Mouse (Mus musculus) heart, embryonic 13.5 days (tissue): Measurements from ENCODE around the gene Ptn. TPM values are rescaled to one million over a fixed set of nuclear protein-coding genes. Genes with fewer than 3 reads are reported as not detected.

Source experiments
- ATAC-seq: fragments of 200-750 bp; cut with Nextera tagmentation; 2 replicates; pipeline ENCODE4 v1.8.0; 2017; ENCODE audit warnings: moderate TSS enrichment; ENCODE audit not compliant: insufficient number of reproducible peaks, low FRiP score, low TSS enrichment; ENCODE audit errors: extremely low read depth
- H3K27ac ChIP-seq: fragments of 300-500 bp; sonication (generic); replicated peaks from 2 replicates; pipeline ENCODE4 v1.5.1; 2015; ENCODE audit warnings: moderate library complexity, mild to moderate bottlenecking, inconsistent platforms
- H3K27me3 ChIP-seq: fragments of 300-500 bp; sonication (generic); replicated peaks from 2 replicates; pipeline ENCODE4 v1.6.1; 2015; ENCODE audit warnings: mild to moderate bottlenecking, inconsistent platforms
- H3K36me3 ChIP-seq: fragments of 300-500 bp; sonication (generic); 2 replicates; pipeline ENCODE4 v1.6.1; 2015; ENCODE audit warnings: mild to moderate bottlenecking, inconsistent platforms
- H3K4me1 ChIP-seq: fragments of 300-500 bp; sonication (generic); 2 replicates; pipeline ENCODE4 v1.6.1; 2015; ENCODE audit warnings: inconsistent platforms
- H3K4me2 ChIP-seq: fragments of 300-500 bp; sonication (generic); 2 replicates; pipeline ENCODE4 v1.6.1; 2015; ENCODE audit warnings: inconsistent platforms, mild to moderate bottlenecking, moderate library complexity
- H3K4me3 ChIP-seq: fragments of 300-500 bp; sonication (generic); 2 replicates; pipeline ENCODE4 v1.5.1; 2015; ENCODE audit warnings: moderate library complexity, mild to moderate bottlenecking, inconsistent platforms
- H3K9ac ChIP-seq: fragments of 300-500 bp; sonication (generic); 2 replicates; pipeline ENCODE4 v1.6.1; 2015; ENCODE audit warnings: inconsistent platforms, mild to moderate bottlenecking, moderate library complexity
- H3K9me3 ChIP-seq: fragments of 300-500 bp; sonication (generic); 2 replicates; pipeline ENCODE4 v1.6.1; 2016; ENCODE audit warnings: inconsistent platforms
- WGBS: fragments of 180-500 bp; shearing (Covaris S2); methylation state at CpG from one replicate; pipeline ENCODE4 v1.1.7; 2015; ENCODE audit warnings: mixed read lengths; 5-methylcytosine and 5-hydroxymethylcytosine counted together
- polyA plus RNA-seq: library from polyadenylated mRNA; unstranded; fragments of >200 nt; fragmentation: Nextera tagmentation; extraction: Ambion mirVana; gene quantifications from 2 replicates; pipeline ENCODE4 v1.2.1, GENCODE M21; 2015

Gene Ptn
- polyA plus RNA-seq: 328 and 358 TPM in 2 replicates

- under 1% methylated on average over 15 of the region's 15 CpGs for WGBS
- Histone ChIP-seq H3K9ac (peak within 1 kb of the TSS; percentile 89), H3K36me3 (peaks cover 10% of the 10 kb centered on the region), H3K9me3 (no peaks in the 10 kb centered on the region), H3K27ac (peak within 1 kb of the TSS; percentile 89), H3K4me3 (peak within 1 kb of the TSS; percentile 74), H3K4me2 (peak within 1 kb of the TSS; percentile 82), H3K4me1 (peaks cover 24% of the 10 kb centered on the region), H3K27me3 (no peaks in the 10 kb centered on the region)
- ATAC-seq: peak; percentile 19; the same call in 1 of the 2 replicates
These were observed at the start of gene Ptn for GRCm38 (mm10) chr6:36809747-36810285. Gene Ptn (minus strand): TSS chr6:36810220.

DNA sequence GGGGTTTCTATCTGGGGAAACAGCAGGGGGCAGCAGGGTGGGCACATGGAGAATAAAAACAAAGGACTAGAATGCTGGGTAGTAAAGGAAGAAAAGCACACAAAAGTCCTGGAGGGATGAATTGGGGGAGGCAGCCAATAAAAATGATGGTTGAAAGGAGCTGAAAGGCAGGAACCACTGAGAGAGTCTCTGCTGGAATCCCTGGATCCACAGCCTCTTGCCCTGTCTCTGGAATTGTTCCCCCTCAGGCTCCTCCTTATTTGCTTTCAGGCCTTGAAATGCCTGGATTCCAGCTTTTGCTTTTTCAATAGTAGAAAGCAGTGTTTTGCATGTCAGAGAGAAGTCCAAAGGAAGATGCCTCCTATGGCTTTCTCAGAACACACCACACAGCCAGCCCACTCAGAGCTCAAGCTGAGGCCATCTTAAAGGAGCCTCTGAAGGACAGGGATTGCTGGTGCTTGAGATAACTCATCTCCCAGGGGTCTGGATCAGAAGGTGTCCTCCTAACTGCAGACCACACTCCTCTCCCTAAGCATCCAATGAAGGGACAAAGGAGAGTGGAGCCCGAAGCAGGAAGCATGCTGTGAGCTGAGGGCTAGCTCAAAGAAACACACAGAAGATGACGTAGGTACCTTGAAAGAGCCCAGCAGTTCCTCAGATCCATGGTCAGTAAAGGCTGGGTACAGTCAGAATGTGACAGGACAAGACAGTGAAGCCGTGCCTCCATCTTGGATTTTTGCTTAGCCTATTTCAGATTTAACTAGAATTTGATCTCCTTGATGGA is 48.4 kb upstream of the Ptn start:
- H3K9me3 ChIP-seq: no peaks in the 10 kb centered on the region
- WGBS: 83% methylated on average over 3 of the region's 3 CpGs
- ATAC-seq: no peak
- H3K27ac ChIP-seq: 0 out of 2 replicates have a peak overlapping the region, but pooled peaks have one; percentile 33
- no peak overlapping the region for H3K4me3 ChIP-seq
- H3K36me3 ChIP-seq: no peaks in the 10 kb centered on the region
- H3K27me3 ChIP-seq: no peaks in the 10 kb centered on the region
- H3K9ac ChIP-seq: no peak overlapping the region
- H3K4me2 ChIP-seq: no peak overlapping the region
- no peaks in the 10 kb centered on the region for H3K4me1 ChIP-seq

- Histone ChIP-seq H3K27me3 (no peaks in the 10 kb centered on the region), H3K27ac (0 out of 2 replicates have a peak overlapping the region, but pooled peaks have one; percentile 33), H3K4me1 (no peaks in the 10 kb centered on the region), H3K4me3 (no peak overlapping the region), H3K9me3 (no peaks in the 10 kb centered on the region), H3K36me3 (no peaks in the 10 kb centered on the region), H3K9ac (no peak overlapping the region), H3K4me2 (no peak overlapping the region)
- ATAC-seq: no peak
- WGBS: 48% methylated on average over 6 of the region's 6 CpGs
These were observed 47.7 kb upstream of the Ptn start for GRCm38 (mm10) chr6:36857627-36858257.

DNA sequence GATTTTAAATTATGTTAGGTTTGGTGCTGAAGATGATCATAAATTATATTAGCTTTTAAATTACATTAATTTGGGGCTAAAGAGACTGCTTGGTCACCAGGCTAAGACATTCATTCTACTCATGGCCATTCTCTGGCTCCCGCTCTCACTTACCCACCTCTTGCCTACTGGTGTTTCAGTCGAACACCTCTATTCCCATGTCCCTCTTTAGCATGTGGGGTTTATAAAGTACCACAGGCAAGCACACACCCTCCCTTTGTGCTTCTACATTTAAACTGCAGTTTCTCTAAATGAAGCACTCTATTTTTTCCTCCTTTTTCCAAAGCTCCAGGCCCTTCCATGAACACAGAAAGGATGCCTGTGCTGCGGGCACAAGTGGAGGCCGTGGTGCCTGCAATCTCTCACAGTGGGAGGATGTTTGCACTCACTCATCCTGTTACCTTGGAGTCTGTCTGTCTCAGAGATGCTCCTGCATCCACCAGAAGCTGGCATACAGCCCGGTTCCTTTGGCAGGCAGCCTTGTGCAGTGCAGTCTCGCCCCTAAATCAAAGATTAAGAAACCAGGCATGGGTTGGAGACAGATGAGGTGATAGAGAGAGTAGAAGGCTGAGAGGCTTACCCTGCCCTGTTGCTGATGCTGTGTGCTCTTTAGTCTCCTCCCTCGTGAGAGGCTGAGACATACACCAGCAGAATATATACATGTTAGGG is 40.6 kb upstream of the Ptn start:
- H3K4me1 ChIP-seq: peaks cover 9% of the 10 kb centered on the region
- whole genome bisulfite sequencing: 56% methylated on average over 7 of the region's 7 CpGs
- H3K4me3 ChIP-seq: no peak overlapping the region
- no peak overlapping the region for H3K4me2 ChIP-seq
- peak; percentile 19; the same call in 1 of the 2 replicates for ATAC-seq
- H3K9me3 ChIP-seq: no peaks in the 10 kb centered on the region
- no peaks in the 10 kb centered on the region for H3K27me3 ChIP-seq
- no peaks in the 10 kb centered on the region for H3K36me3 ChIP-seq
- H3K9ac ChIP-seq: no peak overlapping the region
- H3K27ac ChIP-seq: peak overlapping the region; percentile 53

DNA sequence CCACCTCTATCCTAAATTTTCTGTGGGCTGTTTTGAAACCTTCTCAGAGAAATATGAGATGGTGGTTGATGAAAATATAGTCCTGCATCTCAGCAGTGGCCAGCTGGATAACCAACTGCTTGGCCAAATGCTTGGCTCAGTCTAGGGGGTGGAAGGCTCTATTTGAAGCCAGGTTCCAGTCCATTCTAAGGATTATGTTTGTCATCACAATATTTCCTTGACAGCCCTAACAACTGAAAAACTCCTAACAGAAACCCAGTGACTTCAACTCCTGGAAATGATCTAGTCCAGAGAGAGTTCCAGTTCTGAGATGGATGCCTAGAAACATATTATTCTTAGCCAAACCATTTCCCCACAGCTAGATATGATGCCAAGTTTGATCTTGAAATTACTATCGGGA is 35.3 kb upstream of the Ptn start:
- Histone ChIP-seq H3K27ac (no peak overlapping the region), H3K9me3 (no peaks in the 10 kb centered on the region), H3K4me1 (peaks cover 17% of the 10 kb centered on the region), H3K4me2 (no peak overlapping the region), H3K36me3 (no peaks in the 10 kb centered on the region), H3K27me3 (no peaks in the 10 kb centered on the region), H3K9ac (no peak overlapping the region), H3K4me3 (no peak overlapping the region)
- no peak for ATAC-seq
- 51% methylated on average over 1 of the region's 1 CpGs for WGBS

DNA sequence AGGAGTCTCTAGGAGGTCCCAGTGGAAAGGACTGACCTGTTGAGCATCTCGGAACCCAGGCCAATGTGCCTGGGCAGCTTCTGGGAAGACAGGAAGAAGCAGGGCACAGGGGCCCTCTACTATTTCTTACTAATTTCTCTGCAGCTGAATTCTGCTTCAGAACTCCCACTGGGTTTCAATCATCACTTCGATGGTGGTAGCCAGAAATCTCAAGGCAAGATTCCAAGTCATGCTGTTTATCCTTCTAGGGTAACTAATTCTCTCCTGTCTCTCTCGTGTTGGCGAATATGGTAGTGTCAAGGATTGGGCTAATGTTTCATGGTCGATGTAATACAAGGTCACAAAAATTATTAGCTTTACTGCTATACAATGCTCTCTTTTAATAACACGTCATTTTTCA is 34.2 kb upstream of the Ptn start:
- Histone ChIP-seq H3K27me3 (no peaks in the 10 kb centered on the region), H3K4me1 (peaks cover 17% of the 10 kb centered on the region), H3K27ac (no peak overlapping the region), H3K9ac (no peak overlapping the region), H3K36me3 (no peaks in the 10 kb centered on the region), H3K4me2 (no peak overlapping the region), H3K4me3 (no peak overlapping the region), H3K9me3 (no peaks in the 10 kb centered on the region)
- WGBS: 63% methylated on average over 6 of the region's 6 CpGs
- ATAC-seq: no peak

GRCm38 (mm10) chr6:36843031-36843488 is 33.0 kb upstream of the Ptn start:
- no peak overlapping the region for H3K9ac ChIP-seq
- no peak for ATAC-seq
- WGBS: 65% methylated on average over 3 of the region's 3 CpGs
- peaks cover 17% of the 10 kb centered on the region for H3K4me1 ChIP-seq
- H3K27me3 ChIP-seq: no peaks in the 10 kb centered on the region
- no peak overlapping the region; the same call in 1 of the 2 replicates for H3K27ac ChIP-seq
- H3K4me3 ChIP-seq: no peak overlapping the region
- no peaks in the 10 kb centered on the region for H3K36me3 ChIP-seq
- H3K4me2 ChIP-seq: no peak overlapping the region
- H3K9me3 ChIP-seq: no peaks in the 10 kb centered on the region

DNA sequence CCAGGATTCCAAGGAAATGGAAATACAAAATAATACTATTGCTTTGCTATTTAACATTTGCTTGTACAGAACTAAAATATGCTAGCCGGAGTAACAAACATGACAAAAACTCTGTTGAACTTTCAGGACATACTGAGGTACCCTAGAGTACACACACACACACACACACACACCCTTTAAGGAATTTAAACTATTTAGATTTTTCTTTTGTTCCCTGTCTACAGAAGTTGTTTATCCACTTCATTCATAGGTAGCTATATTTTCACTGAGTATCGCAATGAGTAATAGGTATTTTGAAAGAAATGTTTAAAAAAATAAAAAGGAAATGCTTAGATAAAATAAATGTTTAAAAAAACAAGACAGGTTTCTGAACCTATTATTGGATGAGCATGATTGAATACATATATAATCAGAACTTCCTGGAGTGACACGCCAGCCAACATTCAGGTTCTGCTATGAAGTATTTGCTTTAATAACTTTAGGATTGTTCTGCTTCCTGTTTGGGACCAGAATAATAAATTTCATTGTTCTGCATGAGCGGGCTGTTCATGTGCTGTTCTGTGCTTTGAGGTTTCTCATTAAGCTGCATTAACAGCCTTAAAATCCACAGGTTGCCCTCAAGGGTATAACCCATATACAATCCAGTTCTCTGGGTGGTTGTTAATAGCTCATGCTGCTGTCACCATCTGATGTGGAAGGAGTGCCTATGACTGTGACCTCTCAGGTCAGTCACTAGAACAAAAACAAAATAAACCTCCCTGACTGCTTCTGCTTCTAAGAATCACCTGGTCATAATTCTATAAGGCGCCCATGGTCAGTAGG is 32.3 kb upstream of the Ptn start:
- 76% methylated on average over 5 of the region's 5 CpGs for WGBS
- Histone ChIP-seq H3K4me1 (peaks cover 17% of the 10 kb centered on the region), H3K9me3 (no peaks in the 10 kb centered on the region), H3K9ac (no peak overlapping the region), H3K27ac (no peak overlapping the region), H3K36me3 (no peaks in the 10 kb centered on the region), H3K4me3 (no peak overlapping the region), H3K27me3 (no peaks in the 10 kb centered on the region), H3K4me2 (no peak overlapping the region)
- no peak for ATAC-seq

GRCm38 (mm10) chr6:36841701-36842100 is 31.7 kb upstream of the Ptn start:
- H3K27ac ChIP-seq: no peak overlapping the region
- 60% methylated on average over 3 of the region's 3 CpGs for WGBS
- H3K36me3 ChIP-seq: no peaks in the 10 kb centered on the region
- ATAC-seq: no peak
- H3K4me1 ChIP-seq: peaks cover 17% of the 10 kb centered on the region
- no peak overlapping the region for H3K4me2 ChIP-seq
- no peak overlapping the region for H3K9ac ChIP-seq
- no peaks in the 10 kb centered on the region for H3K9me3 ChIP-seq
- H3K4me3 ChIP-seq: no peak overlapping the region
- H3K27me3 ChIP-seq: no peaks in the 10 kb centered on the region

DNA sequence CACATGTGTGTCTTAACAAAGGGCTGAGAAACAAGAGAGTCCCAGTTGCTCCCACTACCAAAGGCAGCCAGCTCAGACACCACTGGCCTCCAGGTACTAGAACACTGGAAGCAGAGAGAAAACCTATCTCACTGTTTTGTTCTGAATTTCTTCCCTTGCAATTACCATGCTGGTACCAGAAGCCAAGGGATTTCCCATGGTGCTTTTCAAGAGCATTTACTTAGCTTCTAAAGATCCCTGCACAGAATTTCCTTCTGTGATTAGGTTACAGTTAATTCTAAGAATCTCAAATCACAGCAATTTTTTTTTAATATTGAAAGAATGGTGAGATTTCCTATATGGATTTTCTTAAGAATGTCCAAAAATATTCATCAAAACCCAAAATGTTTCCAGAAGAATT is 31.2 kb upstream of the Ptn start:
- H3K27ac ChIP-seq: no peak overlapping the region
- no peaks in the 10 kb centered on the region for H3K36me3 ChIP-seq
- peaks cover 17% of the 10 kb centered on the region for H3K4me1 ChIP-seq
- no peaks in the 10 kb centered on the region for H3K27me3 ChIP-seq
- no peak overlapping the region for H3K4me2 ChIP-seq
- no peak overlapping the region for H3K9ac ChIP-seq
- no peak overlapping the region for H3K4me3 ChIP-seq
- no peak for ATAC-seq
- no peaks in the 10 kb centered on the region for H3K9me3 ChIP-seq
